Mouse (Mus musculus) urinary bladder, postnatal 10 days (tissue): Measurements from ENCODE around the gene Cpeb3.
"Not testable (repeated sequence)": the region's sequence is repeated elsewhere in the genome, so short reads cannot be mapped to it uniquely, and the experiment has no call there.

ENCODE experiments used
- DNase-seq: peaks from one replicate; pipeline ENCODE4 v3.0.0; 2022; ENCODE audit warnings: low spot score

Gene Cpeb3

DNA sequence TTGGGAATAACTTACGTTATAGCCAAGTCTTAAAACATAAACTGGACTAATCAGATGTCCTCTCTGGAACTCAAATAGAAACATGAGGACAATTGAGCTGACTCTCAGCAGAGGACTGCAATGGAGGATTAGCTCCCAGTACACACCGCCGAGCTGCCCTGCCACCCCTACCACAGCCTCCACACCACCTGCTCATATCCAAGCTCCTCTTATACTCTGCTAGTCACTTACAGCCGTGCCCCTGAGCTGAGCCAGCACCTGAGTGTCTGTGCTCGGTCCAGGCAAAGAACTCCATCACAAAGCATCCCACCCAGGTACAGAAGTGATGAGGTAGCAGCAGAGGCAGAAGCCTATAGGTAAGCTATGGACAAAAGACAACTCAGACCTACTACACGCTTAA lies 129.2 kb downstream of the Cpeb3 start:
- no peak for DNase-seq

DNA sequence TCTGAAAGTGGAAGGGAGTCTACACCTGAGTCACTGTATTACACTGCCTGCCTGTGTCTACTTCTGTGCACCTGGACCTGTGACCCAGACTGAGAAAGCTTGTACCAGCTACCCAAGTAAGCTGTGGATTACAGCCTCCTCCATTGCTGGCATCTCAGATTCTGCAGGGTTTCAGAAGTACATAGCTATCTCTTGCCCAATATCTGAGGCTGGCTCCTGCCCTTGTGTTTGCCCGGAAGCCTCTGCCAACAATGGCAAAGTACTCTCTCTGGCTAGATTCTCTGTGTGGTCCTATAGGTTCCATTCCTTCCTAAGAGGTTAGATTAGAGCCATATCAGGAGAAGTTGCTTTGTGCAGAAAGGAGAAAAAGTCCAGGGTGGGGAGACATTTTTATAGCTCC lies 129.8 kb downstream of the Cpeb3 start:
- no peak for DNase-seq

DNA sequence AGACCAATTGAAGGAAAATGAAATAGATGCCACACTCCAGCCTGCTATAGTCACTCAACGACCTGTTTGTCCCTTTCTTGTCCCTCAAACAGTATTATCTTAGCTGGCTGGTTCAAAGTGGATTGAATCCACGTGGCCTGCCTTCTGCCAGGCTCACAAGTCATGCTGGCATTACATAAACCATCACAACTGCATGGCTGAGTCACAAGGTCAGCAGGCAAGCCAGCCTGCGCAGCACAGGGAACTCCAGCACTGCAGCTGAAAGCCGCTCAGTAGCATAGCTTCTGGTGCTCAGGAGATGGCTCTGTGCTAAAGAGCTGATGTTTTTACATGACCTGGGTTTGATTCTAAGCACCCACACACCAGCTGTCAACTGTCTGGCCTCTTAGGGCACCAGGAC lies 130.3 kb downstream of the Cpeb3 start:
- no peak for DNase-seq

DNA sequence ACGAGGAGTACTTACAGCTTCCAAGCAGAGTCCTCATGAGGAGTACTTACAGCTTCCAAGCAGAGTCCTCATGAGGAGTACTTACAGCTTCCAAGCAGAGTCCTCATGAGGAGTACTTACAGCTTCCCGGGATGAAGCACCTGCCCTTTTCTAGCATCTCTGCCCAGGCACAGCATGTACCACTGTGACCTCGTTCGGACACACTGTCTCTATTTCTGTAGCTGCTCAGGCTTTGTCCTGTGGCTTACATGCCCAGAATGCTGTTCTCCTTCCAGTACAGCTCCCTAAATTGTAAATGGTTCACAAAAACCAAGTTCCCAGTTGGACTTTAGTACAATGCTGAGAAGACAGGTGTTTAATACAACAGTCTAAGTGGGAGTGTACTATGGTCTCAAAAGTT lies 131.1 kb downstream of the Cpeb3 start:
- DNase-seq, result not testable (repeated sequence)

DNA sequence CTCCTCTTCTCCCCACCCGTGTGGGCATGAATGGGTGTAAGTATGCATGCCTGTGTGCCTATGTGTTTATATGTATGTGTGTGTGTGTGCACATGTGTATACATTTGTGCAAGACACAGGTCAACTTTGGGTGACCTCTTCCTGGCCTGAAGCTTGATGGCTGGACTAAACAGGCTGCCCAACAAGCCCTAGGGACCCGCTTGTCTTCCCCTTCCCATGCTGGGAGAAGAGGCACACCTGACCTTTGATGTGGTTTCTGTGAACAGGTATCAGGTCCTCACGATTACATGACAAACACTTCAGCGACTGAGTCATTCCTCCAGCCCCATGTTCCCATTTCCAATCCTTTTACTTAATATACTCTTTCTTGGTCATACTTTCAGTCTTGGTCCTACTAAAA lies 131.8 kb downstream of the Cpeb3 start:
- DNase-seq, result no peak

DNA sequence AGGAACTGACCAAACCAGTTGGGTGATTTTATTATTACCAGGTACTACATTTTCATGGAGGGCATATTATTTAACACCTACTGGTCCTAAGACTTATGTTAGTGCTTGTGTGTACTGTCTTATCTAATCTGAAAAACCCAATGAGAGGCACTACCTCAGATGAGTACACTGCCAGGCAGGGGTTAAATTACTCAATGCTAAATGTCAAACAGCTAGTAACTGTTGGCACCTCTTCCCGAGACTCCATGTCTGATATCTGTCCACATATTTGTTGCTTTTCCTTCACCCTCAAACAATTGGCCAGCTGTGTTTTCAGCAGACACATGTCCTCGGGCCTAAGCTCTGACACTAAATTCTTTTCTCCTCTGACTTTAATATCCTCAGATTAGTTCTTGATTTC lies 132.3 kb downstream of the Cpeb3 start:
- no peak for DNase-seq

DNA sequence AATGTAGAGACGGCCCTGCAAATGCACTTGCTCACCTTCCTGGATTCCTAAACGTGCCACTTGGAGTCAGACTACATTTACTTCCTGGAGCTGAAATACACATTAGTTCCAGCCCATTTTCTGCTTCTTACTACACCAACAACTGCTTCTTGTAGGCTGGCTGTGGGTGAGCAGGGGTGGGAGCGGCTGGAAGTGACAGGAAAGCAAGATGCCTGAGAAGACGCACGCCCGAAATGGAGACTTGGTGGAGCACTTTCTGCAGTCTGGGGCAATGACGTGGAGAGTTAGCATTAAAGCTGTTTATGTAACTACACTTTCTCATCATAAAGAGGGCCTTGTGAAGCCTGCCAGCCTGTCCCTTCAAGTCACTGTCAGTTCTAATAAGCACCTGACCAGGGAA lies 132.7 kb downstream of the Cpeb3 start:
- no peak for DNase-seq

DNA sequence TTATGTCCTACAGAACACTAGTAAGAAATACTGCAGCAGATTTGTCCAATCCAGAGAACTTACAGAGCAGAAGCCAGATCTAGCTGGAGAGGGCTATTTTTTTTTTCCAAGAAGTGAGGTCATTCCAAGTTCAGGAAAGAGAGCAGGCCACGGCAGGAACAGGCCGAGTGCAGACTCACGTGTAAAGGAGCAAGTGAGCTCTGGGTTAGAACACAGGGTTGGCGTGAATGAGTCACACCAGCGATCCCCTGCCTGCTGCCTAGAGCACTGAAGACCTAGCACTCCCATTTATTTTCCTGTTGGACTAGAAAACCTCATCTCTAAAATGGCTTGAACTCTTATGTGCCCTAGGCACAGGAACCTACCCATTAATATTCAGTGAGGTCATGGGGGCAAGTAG lies 133.7 kb downstream of the Cpeb3 start:
- DNase-seq, result no peak

DNA sequence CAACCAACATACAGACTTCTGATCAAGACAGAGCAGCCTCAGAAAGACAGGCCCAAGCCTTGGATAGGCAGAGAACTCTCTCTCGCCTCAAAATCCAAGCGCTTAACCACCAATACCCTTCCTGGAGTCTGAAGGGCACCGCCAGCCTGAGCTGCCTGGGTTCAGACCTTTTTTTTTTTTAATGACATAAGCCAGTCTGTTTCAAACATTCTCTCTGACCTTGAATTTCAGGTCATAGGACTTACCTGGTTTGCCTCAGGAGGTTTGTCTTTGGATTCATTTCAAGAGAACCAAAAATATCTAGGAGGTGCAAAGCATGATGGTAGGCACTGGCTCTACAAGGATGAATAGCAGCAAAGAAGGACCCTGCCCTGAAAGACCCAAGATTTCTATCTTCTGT lies 134.1 kb downstream of the Cpeb3 start:
- DNase-seq, result no peak

DNA sequence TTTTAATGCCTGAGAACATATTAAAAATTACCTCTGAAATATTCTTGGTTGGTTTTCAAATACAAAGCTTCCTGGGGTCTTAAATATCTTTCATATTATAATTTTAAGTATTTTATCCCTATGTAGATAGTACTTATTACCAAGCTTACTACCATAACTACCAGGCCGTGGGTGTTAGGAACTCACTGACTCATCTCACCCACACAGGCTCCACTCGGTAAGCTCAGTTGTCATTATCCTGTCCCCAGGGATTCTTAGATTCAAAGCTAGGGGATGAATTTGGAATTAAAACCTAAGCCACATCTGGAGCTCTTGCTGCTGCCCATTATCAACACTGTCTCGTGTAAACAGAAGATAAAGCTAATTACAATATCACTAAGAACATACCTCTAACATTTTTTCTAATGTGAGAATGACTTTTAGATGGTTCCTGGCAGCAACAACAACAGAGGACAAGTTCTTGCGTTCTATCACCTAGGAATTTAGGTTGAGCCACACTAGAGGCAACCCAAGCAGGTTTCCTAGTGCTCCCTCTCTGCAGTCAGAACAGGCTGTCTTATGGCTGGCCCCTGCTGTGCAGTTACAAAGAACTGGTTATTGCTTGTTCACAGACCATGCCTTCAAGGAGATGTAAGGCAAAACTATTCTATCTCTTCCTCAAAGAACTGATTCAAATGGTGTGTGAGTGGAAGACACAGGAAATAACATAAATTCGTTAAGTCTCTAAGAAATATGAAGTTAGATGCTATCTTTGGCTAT lies 135.4 kb downstream of the Cpeb3 start:
- no peak for DNase-seq

DNA sequence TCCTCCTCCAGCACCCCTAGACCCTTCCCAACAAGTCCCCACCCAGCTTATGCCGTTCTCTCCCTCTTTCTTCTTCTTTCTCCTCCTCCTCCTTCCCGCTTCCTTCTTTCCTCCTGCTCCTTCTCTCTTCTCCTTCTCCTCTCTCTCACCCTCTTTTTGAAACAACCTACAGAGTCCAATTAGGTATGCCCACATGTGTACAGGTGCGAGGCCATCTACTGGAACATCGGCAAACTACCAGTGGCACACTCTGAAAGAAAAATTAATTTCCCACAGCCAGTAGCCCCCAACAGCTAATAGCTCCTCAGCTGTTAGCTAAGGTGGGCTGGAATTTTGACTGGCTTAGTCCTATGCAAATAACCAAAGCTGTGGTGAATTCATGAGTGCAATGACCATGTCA lies 139.2 kb downstream of the Cpeb3 start:
- no peak for DNase-seq

DNA sequence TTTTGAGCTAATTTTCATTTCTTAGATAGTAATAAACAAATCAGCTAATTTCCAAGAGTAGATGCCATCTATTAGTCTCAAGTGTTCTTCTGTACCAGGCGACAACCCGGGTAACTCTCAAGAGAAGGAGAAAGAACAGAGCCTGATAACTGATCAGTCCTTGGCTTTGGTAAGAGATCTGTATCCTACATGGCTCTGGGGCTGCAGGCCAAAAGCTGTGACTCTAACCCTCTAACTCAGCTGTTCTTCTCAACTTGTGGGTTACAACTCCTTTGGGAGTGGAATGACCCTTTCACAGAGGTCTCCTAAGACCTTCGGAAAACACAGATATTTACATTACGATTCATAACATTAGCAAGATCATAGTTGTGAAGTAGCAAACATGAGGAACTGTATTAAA lies 148.3 kb downstream of the Cpeb3 start:
- no peak for DNase-seq

DNA sequence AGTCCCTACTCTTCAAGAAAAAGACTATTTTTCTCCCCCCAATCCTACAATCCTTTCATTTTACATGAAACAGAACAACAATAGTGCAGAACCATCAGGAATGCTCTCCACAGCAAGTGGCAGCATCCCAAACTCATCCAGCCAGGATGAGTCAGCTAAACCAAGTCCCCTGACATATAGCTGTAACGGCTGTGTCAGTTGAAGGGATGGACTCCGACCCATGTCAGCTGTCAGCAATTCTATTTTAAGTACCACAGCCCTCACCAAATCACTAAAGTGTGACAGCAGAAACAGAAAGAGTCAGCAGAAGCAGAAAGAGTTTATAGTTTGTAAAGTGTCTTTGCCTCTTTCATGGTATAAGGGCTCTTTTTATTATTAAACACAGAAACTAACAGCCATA lies 148.8 kb downstream of the Cpeb3 start:
- no peak for DNase-seq

DNA sequence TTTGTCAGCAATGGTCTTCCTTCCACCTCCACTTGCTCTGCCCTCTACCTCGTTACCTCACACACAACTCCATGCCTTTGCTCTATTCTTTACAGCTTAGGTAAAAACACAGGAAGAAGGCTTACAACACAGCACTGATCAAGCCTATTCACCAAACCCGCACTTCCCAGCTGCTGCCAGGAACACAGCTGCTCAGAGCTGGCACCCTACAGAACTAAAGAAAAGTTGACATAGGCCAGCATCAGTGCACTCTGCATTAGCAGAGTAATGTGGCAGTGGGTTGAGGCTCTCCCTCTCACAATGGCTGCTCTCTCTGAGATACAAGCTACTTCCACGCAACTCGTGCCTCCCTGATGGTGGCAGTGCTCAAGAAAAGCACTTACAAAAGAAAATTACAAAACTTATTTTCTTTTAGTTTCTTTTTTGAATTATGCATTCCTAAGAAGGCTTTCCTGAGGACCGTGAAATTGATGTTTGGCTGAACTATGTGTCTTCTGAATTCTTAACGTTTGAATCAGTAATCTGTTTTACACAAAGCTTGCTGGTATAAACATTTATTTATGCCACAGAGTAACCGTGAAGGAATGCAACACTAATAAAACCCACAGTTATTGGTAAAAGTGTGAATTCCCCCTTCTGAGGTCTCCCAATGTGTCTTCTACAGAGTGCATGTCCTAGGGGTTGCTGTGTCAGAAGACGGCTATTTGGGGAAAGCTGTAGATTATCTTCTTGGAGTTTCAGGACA lies 151.1 kb downstream of the Cpeb3 start:
- DNase-seq, result no peak

DNA sequence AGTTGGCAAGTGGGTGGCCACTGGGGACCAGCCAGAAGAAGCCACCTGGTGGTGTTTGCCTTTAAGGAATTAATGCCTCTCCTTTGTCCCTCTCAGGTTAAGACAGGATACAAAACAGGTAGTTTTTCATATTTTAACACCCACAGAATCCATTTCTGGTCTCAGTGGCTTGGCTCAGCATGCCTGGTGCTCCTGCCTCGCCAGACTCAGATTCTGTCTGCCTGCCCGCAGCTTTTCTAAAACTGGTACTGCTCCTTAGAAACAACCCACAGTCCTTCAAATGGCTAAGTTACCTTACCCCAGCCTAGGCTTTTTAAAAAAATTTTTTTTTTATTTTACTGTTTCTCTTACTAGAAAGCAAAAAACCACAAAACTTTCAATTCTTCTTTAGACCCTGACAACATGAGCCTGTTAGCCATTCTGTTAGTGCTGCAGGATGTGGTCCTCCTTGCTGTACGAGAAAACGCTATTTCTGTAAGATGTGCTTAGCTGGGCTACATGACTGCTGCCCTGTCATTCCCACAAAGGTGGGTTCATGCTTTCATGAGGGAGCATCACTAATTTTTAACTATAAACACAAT lies 152.3 kb downstream of the Cpeb3 start:
- DNase-seq, result no peak

DNA sequence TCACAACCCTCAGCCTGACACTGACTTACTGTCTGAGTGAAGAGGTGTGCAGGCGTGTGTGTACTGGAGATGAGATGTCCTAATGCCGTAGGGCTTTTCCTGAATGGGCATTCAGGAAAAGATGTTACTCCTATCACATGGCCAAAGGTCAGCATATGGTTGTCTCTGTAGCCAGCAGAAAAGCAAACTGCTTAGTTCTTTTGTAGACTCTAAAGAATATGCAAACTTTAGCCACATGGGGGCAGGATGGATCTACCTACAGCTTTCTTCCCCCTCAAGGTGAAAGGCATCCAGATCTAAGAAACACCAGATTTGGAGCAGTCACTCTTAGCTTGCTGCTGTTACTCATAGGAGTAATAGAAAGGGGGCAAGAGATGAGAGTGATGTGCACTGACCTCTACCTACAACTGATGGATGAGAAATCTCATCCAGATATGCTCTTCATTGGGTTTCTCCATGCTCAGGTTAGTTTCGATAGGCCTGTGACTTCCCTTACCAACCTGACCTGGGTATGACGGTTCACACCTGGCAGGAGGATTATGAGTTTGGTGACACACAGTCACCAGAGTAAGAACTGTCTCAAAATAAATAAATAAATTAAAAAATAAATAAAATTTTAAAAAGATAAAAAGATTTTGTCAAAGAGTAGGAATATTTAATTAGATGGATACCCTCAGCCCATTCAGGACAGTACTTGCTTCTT lies 157.6 kb downstream of the Cpeb3 start:
- no peak for DNase-seq

DNA sequence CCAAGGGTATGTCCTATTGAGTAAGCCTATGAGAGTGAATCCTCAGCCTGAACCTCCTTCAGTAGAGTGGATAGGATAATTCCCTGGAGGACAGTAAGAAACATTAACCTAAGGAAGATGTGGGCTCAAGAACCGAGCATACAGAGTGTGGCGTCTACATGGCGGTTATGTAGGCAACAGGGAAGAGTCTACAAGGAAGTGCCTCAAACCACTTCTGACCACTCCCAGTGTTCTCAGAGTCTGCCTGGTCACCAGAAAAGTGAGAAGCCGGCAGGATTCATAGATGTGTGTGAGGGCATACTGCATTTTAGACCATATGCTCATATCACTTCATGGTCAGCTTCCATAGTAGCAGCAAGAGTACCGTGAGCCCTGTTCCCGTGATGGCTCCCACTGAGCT lies 159.9 kb downstream of the Cpeb3 start:
- DNase-seq, result no peak

DNA sequence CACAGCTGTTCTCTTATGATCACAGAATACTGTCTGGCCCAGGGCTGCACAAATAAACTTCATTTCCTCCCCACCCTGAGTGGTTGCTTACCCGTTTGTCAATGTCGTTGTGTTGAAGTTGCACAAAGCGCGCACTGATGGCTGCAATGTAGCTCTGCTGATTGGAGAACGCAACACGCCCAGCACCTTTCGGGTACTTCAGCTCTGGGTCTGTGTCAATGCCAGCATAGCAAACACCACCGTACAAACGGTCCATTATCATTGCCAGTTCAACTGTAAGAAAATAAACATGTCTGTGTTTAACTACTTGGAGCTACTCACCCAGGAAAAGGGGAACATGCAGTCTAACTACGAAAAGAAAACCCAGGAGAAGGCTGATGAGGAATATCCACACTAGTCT lies 164.0 kb downstream of the Cpeb3 start:
- DNase-seq, result no peak

DNA sequence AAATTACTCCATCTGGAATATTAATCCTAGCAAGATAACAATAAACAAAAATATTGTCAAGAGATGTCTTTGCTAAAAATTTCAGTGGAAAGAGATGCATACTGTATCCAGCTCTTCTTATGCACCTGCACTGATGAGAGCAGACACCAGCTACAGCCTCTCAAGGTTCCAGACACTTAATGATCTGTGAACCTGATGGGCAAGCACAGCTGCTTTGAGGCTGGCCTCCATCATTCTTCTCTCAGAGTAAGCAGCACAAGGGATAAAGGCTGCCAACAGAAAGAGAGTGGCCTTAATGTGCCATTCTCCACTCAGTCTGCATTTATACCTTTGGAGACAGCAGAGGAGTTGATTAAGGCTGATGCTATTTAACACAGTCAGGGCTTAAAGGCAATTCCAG lies 167.5 kb downstream of the Cpeb3 start:
- no peak for DNase-seq

DNA sequence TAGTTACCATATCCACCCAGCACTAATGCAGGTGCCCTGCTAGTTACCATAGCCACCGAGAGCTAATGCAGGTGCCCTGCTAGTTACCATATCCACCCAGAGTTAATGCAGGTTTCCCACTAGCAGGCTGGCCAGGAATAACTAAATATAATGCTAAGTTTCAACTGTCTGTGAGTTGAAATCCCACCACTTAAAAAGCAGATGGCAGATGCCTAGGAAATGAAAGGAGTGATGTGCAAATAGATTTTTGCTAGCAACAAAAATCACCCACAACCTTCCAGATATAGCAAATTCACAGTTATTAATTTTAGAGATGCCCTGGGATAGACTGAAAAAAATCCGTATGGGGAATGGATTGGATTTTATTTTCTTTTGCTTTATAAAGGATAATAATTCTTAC lies 176.0 kb downstream of the Cpeb3 start:
- DNase-seq, result no peak

DNA sequence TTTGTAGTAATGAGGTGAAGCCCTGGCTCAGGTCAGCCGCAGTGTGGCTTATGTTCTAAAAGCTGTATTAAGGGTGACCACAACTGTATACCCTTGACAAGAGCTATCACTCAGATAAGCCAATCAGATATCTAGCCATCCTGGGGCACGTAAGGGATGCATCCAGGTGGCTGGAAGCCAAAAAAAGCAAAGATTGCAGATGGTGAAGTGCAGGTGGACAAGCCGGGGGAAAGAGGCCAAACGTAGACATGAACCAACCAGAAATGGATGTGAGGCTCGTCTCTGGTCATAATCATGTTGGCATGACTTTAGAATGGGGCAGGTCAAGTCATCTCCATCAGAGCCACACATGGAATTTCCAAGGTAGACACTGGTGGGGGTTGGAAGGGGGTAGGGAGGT lies 177.0 kb downstream of the Cpeb3 start:
- DNase-seq, result no peak

DNA sequence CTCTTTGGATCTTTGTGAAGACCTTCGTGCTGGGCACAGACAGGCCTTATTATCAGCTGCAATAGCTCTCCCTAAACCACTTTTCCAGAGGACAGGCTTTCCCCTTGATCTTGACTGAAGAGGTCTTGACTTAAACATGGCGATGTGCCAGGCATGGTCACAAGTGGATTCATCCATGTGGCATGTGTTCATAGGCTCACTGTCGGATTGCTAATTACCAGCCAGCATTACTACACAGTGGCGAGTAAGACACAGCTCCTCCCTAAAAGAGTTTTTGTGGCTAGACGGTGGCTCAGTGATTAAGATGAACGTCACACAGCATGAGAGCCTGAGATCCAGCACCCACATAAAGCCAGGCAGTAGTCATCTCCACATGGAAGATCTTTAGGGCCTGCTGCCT lies 178.6 kb downstream of the Cpeb3 start:
- DNase-seq, result no peak

DNA sequence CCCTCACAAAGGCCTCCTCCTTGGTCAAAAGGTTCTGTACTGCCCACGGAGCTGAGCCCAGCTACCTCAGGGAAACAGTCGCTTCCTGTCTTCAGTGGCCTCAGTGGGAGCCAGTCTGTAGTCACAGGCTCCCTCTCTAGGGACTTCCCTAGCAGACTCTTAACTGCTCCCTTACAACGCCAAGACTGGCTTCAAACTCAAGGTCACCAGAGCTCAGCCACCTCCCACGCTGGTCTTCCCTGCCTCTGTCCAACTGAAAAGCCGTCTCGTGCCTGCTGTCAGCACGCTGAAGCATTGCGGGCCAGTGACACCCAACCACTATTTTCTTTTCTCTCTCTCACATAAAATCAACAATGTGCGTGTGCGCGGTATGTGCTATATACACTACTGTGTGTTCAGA lies 182.0 kb downstream of the Cpeb3 start:
- DNase-seq, result no peak
